In the genomic region with DNA sequence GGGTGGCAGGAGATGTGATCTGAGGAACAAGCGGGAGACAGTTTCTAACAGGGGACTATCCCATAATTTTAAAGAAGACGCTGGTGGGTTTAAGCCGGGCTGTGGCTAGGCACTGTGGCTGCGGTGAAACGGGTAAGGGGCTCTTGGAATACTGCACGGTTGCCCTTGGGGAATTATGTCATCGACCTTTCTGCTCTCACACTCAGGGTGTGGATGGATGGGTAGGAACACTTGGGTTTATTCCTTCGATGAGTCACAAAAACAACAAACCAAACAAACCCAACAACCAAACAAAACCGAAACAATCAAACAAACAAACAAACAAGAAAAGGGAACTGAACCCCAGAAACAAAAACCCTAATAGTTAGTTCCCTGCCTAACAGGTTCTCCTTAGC, we compare ENCODE assay signal across 8 mouse cellular contexts. TPM values are rescaled to one million over a fixed set of nuclear protein-coding genes. Genes with fewer than 3 reads are reported as not detected.
DNase-seq lines count a peak whose midpoint lies in the region; ATAC-seq and TF ChIP-seq lines count a peak whose summit lies in the region.

No protein-coding gene starts in this region.

- H3K4me1 ChIP-seq in kidney, postnatal 0 days (replicated peaks; ENCODE audit: insufficient read depth, low read length): no peaks in the 10 kb centered on the region
- no peaks in the 10 kb centered on the region for H3K4me1 ChIP-seq in embryonic facial prominence, embryonic 14.5 days (ENCODE audit: control insufficient read depth, insufficient read depth, low read length)
- H3K4me1 ChIP-seq in intestine, embryonic 15.5 days (replicated peaks): peaks cover 13% of the 10 kb centered on the region
- peaks cover 16% of the 10 kb centered on the region for H3K4me1 ChIP-seq in neural tube, embryonic 12.5 days

- peak overlapping the region; percentile 64 for H3K4me3 ChIP-seq in kidney, postnatal 0 days (replicated peaks; ENCODE audit: low read depth, low read length)
- H3K4me3 ChIP-seq in embryonic facial prominence, embryonic 14.5 days (ENCODE audit: low read depth, low read length): peak overlapping the region; percentile 72
- peak overlapping the region; percentile 72 for H3K4me3 ChIP-seq in intestine, embryonic 15.5 days (replicated peaks)
- H3K4me3 ChIP-seq in neural tube, embryonic 12.5 days: peak overlapping the region; percentile 68

- peak overlapping the region; percentile 97 for H3K4me2 ChIP-seq in kidney, postnatal 0 days (ENCODE audit: low read length)
- peak overlapping the region; percentile 90 for H3K4me2 ChIP-seq in embryonic facial prominence, embryonic 14.5 days (ENCODE audit: low read depth, low read length)
- peak overlapping the region; percentile 94 for H3K4me2 ChIP-seq in intestine, embryonic 15.5 days (replicated peaks)
- H3K4me2 ChIP-seq in neural tube, embryonic 12.5 days (replicated peaks): peak overlapping the region; percentile 99

- H3K9ac ChIP-seq in kidney, postnatal 0 days (ENCODE audit: low read depth, low read length): peak overlapping the region; percentile 62; the same call in 1 of the 2 replicates
- peak overlapping the region; percentile 60; the same call in 1 of the 2 replicates for H3K9ac ChIP-seq in embryonic facial prominence, embryonic 14.5 days (ENCODE audit: low read depth, low read length)
- H3K9ac ChIP-seq in intestine, embryonic 15.5 days: no peak overlapping the region
- H3K9ac ChIP-seq in neural tube, embryonic 12.5 days: no peak overlapping the region

- WGBS in kidney, postnatal 0 days: 12% methylated on average over 9 of the region's 9 CpGs
- WGBS in embryonic facial prominence, embryonic 14.5 days: 12% methylated on average over 9 of the region's 9 CpGs
- 10% methylated on average over 9 of the region's 9 CpGs for WGBS in intestine, embryonic 15.5 days
- WGBS in neural tube, embryonic 12.5 days: 16% methylated on average over 9 of the region's 9 CpGs

- peak overlapping the region; percentile 85 for H3K27ac ChIP-seq in kidney, postnatal 0 days
- no peak overlapping the region for H3K27ac ChIP-seq in embryonic facial prominence, embryonic 14.5 days (replicated peaks; ENCODE audit: low read depth, low read length)
- H3K27ac ChIP-seq in intestine, embryonic 15.5 days: no peak overlapping the region
- H3K27ac ChIP-seq in neural tube, embryonic 12.5 days: no peak overlapping the region

- no peaks in the 10 kb centered on the region for H3K27me3 ChIP-seq in kidney, postnatal 0 days (ENCODE audit: insufficient read depth, low read length)
- no peaks in the 10 kb centered on the region for H3K27me3 ChIP-seq in embryonic facial prominence, embryonic 14.5 days (replicated peaks; ENCODE audit: control insufficient read depth, insufficient read depth, low read length)
- H3K27me3 ChIP-seq in intestine, embryonic 15.5 days (replicated peaks): no peaks in the 10 kb centered on the region
- H3K27me3 ChIP-seq in neural tube, embryonic 12.5 days (replicated peaks): no peaks in the 10 kb centered on the region

- ATAC-seq in kidney, postnatal 0 days (replicated peaks; ENCODE audit: low FRiP score, low read depth): no peak
- ATAC-seq in embryonic facial prominence, embryonic 14.5 days (ENCODE audit: low read depth): no peak
- no peak for ATAC-seq in intestine, embryonic 15.5 days
- no peak for ATAC-seq in neural tube, embryonic 12.5 days (ENCODE audit: low FRiP score, low read depth)
- no peak for ATAC-seq in granulocyte monocyte progenitor cell, adult 5-6 weeks (replicated peaks; ENCODE audit: poor library complexity, severe bottlenecking)

- DNase-seq in kidney, postnatal 0 days (ENCODE audit: low spot score): no peak
- DNase-seq in kidney, adult 9 months: no peak
- no peak for DNase-seq in embryonic facial prominence, embryonic 14.5 days (ENCODE audit: low spot score)
- DNase-seq in thymus, postnatal 14 days: no peak
- DNase-seq in kidney, postnatal 36 days: no peak

- 0 out of 2 replicates have a peak, but pooled peaks cover 4% of the 10 kb centered on the region for H3K36me3 ChIP-seq in kidney, postnatal 0 days (ENCODE audit: insufficient read depth, low read length)
- 0 out of 2 replicates have a peak, but pooled peaks cover 5% of the 10 kb centered on the region for H3K36me3 ChIP-seq in embryonic facial prominence, embryonic 14.5 days (ENCODE audit: control insufficient read depth, insufficient read depth, low read length)
- H3K36me3 ChIP-seq in intestine, embryonic 15.5 days: no peaks in the 10 kb centered on the region
- no peaks in the 10 kb centered on the region for H3K36me3 ChIP-seq in neural tube, embryonic 12.5 days

- no peak for TF ChIP-seq CTCF in kidney, postnatal 0 days (IDR thresholded peaks at IDR 0.05; ENCODE audit: low read depth)

- no peaks in the 10 kb centered on the region for H3K9me3 ChIP-seq in kidney, postnatal 0 days (replicated peaks; ENCODE audit: low read length)
- 0 out of 2 replicates have a peak, but pooled peaks cover 1% of the 10 kb centered on the region for H3K9me3 ChIP-seq in embryonic facial prominence, embryonic 14.5 days (ENCODE audit: control insufficient read depth, low read length)
- no peaks in the 10 kb centered on the region for H3K9me3 ChIP-seq in intestine, embryonic 15.5 days
- H3K9me3 ChIP-seq in neural tube, embryonic 12.5 days: 0 out of 2 replicates have a peak, but pooled peaks cover under 1% of the 10 kb centered on the region

RNA-seq across cellular contexts. Expression of a gene that starts 0.6 kb away (rescaled TPM):
- 6.3 and 6.8 TPM in 2 replicates for polyA plus RNA-seq in kidney, postnatal 0 days (2015; fragmentation: Nextera tagmentation; extraction: Ambion mirVana)
- 2.9 and 3.0 TPM in 2 replicates for polyA plus RNA-seq in embryonic facial prominence, embryonic 14.5 days (2014; fragmentation: Nextera tagmentation; extraction: Ambion mirVana)
- polyA plus RNA-seq in intestine, embryonic 15.5 days (2015; fragmentation: Nextera tagmentation; extraction: Ambion mirVana): 6.4 and 6.9 TPM in 2 replicates
- polyA plus RNA-seq in neural tube, embryonic 12.5 days (2016; fragmentation: Nextera tagmentation; extraction: Ambion mirVana): 3.8 and 4.7 TPM in 2 replicates
- total RNA-seq in granulocyte monocyte progenitor cell, adult 5-6 weeks (2014; fragmentation: Nextera tagmentation): 5.7 and 8.4 TPM in 2 replicates
- 21.9 and 29.1 TPM in 2 replicates for total RNA-seq in granulocyte monocyte progenitor cell, adult 5-6 weeks (2017)

RNA-seq across cellular contexts. Expression of a gene that starts 0.8 kb away (rescaled TPM):
- polyA plus RNA-seq in kidney, postnatal 0 days (2015; fragmentation: Nextera tagmentation; extraction: Ambion mirVana): 0.42 and 0.52 TPM in 2 replicates
- 0.65 TPM in 1 of 2 replicates, not detected in the other for polyA plus RNA-seq in embryonic facial prominence, embryonic 14.5 days (2014; fragmentation: Nextera tagmentation; extraction: Ambion mirVana)
- polyA plus RNA-seq in intestine, embryonic 15.5 days (2015; fragmentation: Nextera tagmentation; extraction: Ambion mirVana): 0.24 and 0.30 TPM in 2 replicates
- 0.41 TPM in 1 of 2 replicates, not detected in the other for polyA plus RNA-seq in neural tube, embryonic 12.5 days (2016; fragmentation: Nextera tagmentation; extraction: Ambion mirVana)
- total RNA-seq in granulocyte monocyte progenitor cell, adult 5-6 weeks (2014; fragmentation: Nextera tagmentation): not detected in 2 replicates
- total RNA-seq in granulocyte monocyte progenitor cell, adult 5-6 weeks (2017): not detected in 2 replicates

Comparison
In these comparisons a context has a peak if more than half of its experiments do, and no peak if none do; other contexts are left out.
1. H3K9ac ChIP-seq: peak in kidney, postnatal 0 days (single experiment) and embryonic facial prominence, embryonic 14.5 days (single experiment); none in intestine, embryonic 15.5 days (single experiment) and neural tube, embryonic 12.5 days (single experiment).
2. Peak in every context shown above with its lines, with median percentiles within 50 percentile points of each other: H3K4me2 ChIP-seq and H3K4me3 ChIP-seq.